In genomic region chr14:15376786-15377185, GRCm38 (mm10) we compare ENCODE assay signal across 22 mouse cellular contexts.
A peak's percentile ranks its signal among the peaks of the same experiment; 100 is the strongest.
DNase-seq lines count a peak whose midpoint lies in the region; ATAC-seq lines count a peak whose summit lies in the region.
"Had no signal": no experiment of that assay in that cellular context is flagged by ENCODE, and none has a peak within 500 bp of the region (broad histone marks: within the 10 kb centered on the region; RNA-seq: fewer than 3 reads in every experiment).

No protein-coding gene starts in this region.

- H3K36me3 ChIP-seq in kidney, embryonic 14.5 days (ENCODE audit: control insufficient read depth, insufficient read depth, low read length): no peaks in the 10 kb centered on the region
- H3K36me3 ChIP-seq: embryonic facial prominence, embryonic 12.5 days; forebrain, embryonic 12.5 days; G1E; hindbrain, embryonic 12.5 days; limb, embryonic 12.5 days had no signal

- no peak overlapping the region for H3K27ac ChIP-seq in kidney, embryonic 14.5 days (ENCODE audit: low read depth, low read length)
- H3K27ac ChIP-seq in brown adipose tissue, adult 24 weeks (replicated peaks; ENCODE audit: low read depth, low read length): peak overlapping the region; percentile 67; the same call in 1 of the 2 replicates
- H3K27ac ChIP-seq: embryonic facial prominence, embryonic 12.5 days; forebrain, embryonic 12.5 days; hindbrain, embryonic 12.5 days; limb, embryonic 12.5 days; macrophage had no signal

- H3K4me2 ChIP-seq in kidney, embryonic 14.5 days (replicated peaks; ENCODE audit: low read depth, low read length): no peak overlapping the region
- H3K4me2 ChIP-seq: embryonic facial prominence, embryonic 12.5 days; forebrain, embryonic 12.5 days; hindbrain, embryonic 12.5 days; limb, embryonic 12.5 days; liver, embryonic 11.5 days had no signal

- DNase-seq in cerebellum, adult 9-11 months: peak; percentile 60
- peak; percentile 17 for DNase-seq in kidney, adult 9 months
- peak; percentile 42 for DNase-seq in Muller cell, postnatal 12 days (ENCODE audit: inconsistent ontology term)
- DNase-seq in retina, postnatal 1 day: no peak
- DNase-seq: adrenal gland, adult 8-10 months; B cell, adult 2 months; kidney, postnatal 25 days; liver, postnatal 0 days; right cerebral cortex, postnatal 4 days; thymus, postnatal 14 days had no signal

- WGBS in kidney, embryonic 14.5 days: 93% methylated on average over 1 of the region's 1 CpGs

- H3K4me1 ChIP-seq in kidney, embryonic 14.5 days (ENCODE audit: control insufficient read depth, insufficient read depth, low read length): no peaks in the 10 kb centered on the region
- peaks cover 10% of the 10 kb centered on the region; the same call in 1 of the 2 replicates for H3K4me1 ChIP-seq in brown adipose tissue, adult 24 weeks (ENCODE audit: control insufficient read depth, insufficient read depth, insufficient read length, low read length)
- H3K4me1 ChIP-seq: embryonic facial prominence, embryonic 12.5 days; hindbrain, embryonic 12.5 days; limb, embryonic 12.5 days had no signal

- H3K9me3 ChIP-seq in kidney, embryonic 14.5 days (ENCODE audit: control insufficient read depth, low read length): no peaks in the 10 kb centered on the region
- H3K9me3 ChIP-seq: embryonic facial prominence, embryonic 12.5 days; forebrain, embryonic 12.5 days; G1E; hindbrain, embryonic 12.5 days; limb, embryonic 12.5 days had no signal

- H3K9ac ChIP-seq in kidney, embryonic 14.5 days (ENCODE audit: low read depth, low read length): no peak overlapping the region
- H3K9ac ChIP-seq: embryonic facial prominence, embryonic 12.5 days; forebrain, embryonic 12.5 days; hindbrain, embryonic 12.5 days; limb, embryonic 12.5 days; liver, postnatal 0 days had no signal

- H3K27me3 ChIP-seq in kidney, embryonic 14.5 days (ENCODE audit: control insufficient read depth, insufficient read depth, low read length): no peaks in the 10 kb centered on the region
- H3K27me3 ChIP-seq: CH12.LX; embryonic facial prominence, embryonic 12.5 days; forebrain, embryonic 12.5 days; hindbrain, embryonic 12.5 days; limb, embryonic 12.5 days had no signal

- no peak for ATAC-seq in cerebellum, adult (ENCODE audit: insufficient number of reproducible peaks, low FRiP score, low TSS enrichment)
- ATAC-seq in kidney, embryonic 14.5 days (ENCODE audit: low FRiP score, low TSS enrichment): no peak
- ATAC-seq: intestine, postnatal 0 days; liver, postnatal 0 days had no signal

- no peak overlapping the region for H3K4me3 ChIP-seq in kidney, embryonic 14.5 days (ENCODE audit: low read length)
- no peak overlapping the region for H3K4me3 ChIP-seq in brown adipose tissue, adult 24 weeks (ENCODE audit: insufficient read depth, low read depth, low read length)
- H3K4me3 ChIP-seq: embryonic facial prominence, embryonic 12.5 days; forebrain, embryonic 12.5 days; hindbrain, embryonic 12.5 days; limb, embryonic 12.5 days had no signal
